23 mouse cellular contexts compared by ENCODE assay signal in the genomic region with DNA sequence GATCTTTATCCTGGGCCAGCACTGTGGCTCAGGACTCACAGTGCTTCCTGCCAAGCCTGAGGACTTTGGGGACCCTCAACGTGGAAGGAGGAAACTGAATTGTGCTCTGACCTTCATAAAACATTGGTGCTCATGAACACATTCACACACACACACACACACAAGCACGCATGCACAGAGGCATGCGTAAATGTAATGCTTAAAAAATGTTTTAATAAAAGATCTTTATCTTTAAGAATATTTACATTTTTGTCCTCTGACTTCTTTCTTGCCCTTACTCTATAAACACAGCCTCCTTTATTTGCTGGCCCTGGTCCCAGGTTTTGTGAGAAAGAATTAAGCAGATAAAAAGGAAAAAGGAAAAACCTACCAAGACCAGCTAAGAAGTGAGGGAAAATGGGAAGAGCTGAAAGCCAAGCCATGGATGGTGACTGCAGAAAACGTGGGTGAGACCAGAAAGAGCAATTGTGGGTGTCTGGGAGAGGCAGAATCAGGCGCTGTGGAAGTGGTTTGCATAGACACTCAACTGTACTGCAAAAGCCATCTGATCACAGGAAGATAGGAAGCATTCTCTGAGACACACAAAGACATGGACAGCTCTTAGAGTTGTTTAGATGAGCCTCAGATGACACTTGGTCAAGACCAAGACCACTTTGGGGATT. TPM values are rescaled to one million over a fixed set of nuclear protein-coding genes. Genes with fewer than 3 reads are reported as not detected.
DNase-seq lines count a peak whose midpoint lies in the region; ATAC-seq lines count a peak whose summit lies in the region.
"Had no signal": no experiment of that assay in that cellular context is flagged by ENCODE, and none has a peak within 500 bp of the region (broad histone marks: within the 10 kb centered on the region; RNA-seq: fewer than 3 reads in every experiment).

No protein-coding gene starts in this region.

- WGBS in kidney, embryonic 15.5 days, result 61% methylated on average over 5 of the region's 5 CpGs
- 11% methylated on average over 5 of the region's 5 CpGs for WGBS in lung, embryonic 16.5 days
- 45% methylated on average over 5 of the region's 5 CpGs for WGBS in intestine, embryonic 16.5 days
- 28% methylated on average over 5 of the region's 5 CpGs for WGBS in stomach, embryonic 15.5 days
- WGBS in hindbrain, embryonic 10.5 days, result 85% methylated on average over 5 of the region's 5 CpGs

- H3K9ac ChIP-seq in kidney, embryonic 15.5 days, result no peak overlapping the region
- H3K9ac ChIP-seq in lung, embryonic 16.5 days (ENCODE audit: low read length), result no peak overlapping the region
- H3K9ac ChIP-seq in intestine, embryonic 16.5 days (ENCODE audit: low read depth, low read length), result no peak overlapping the region
- no peak overlapping the region for H3K9ac ChIP-seq in stomach, embryonic 15.5 days
- H3K9ac ChIP-seq: embryonic facial prominence, embryonic 13.5 days; hindbrain, embryonic 15.5 days; limb, embryonic 12.5 days; liver, embryonic 15.5 days had no signal

- H3K27me3 ChIP-seq in kidney, embryonic 15.5 days, result no peaks in the 10 kb centered on the region
- H3K27me3 ChIP-seq in lung, embryonic 16.5 days (ENCODE audit: control insufficient read depth, insufficient read depth, low read depth, low read length), result no peaks in the 10 kb centered on the region
- H3K27me3 ChIP-seq in intestine, embryonic 16.5 days (replicated peaks; ENCODE audit: control insufficient read depth, insufficient read depth, low read length), result no peaks in the 10 kb centered on the region
- H3K27me3 ChIP-seq in stomach, embryonic 15.5 days (replicated peaks), result no peaks in the 10 kb centered on the region
- H3K27me3 ChIP-seq in hindbrain, embryonic 10.5 days (ENCODE audit: insufficient read depth, poor library complexity, severe bottlenecking), result no peaks in the 10 kb centered on the region
- H3K27me3 ChIP-seq: embryonic facial prominence, embryonic 13.5 days; hindbrain, embryonic 15.5 days; limb, embryonic 12.5 days; liver, embryonic 15.5 days; Patski had no signal

- H3K27ac ChIP-seq in kidney, embryonic 15.5 days, result peak overlapping the region; percentile 56
- peak overlapping the region; percentile 82 for H3K27ac ChIP-seq in lung, embryonic 16.5 days (ENCODE audit: low read length)
- H3K27ac ChIP-seq in intestine, embryonic 16.5 days (ENCODE audit: low read length), result peak overlapping the region; percentile 59
- H3K27ac ChIP-seq in stomach, embryonic 15.5 days, result peak overlapping the region; percentile 62
- no peak overlapping the region for H3K27ac ChIP-seq in hindbrain, embryonic 10.5 days
- H3K27ac ChIP-seq: embryonic facial prominence, embryonic 13.5 days; forebrain, embryonic 10.5 days; hindbrain, embryonic 15.5 days; limb, embryonic 12.5 days; liver, embryonic 15.5 days had no signal

- no peak for DNase-seq in kidney, adult 18-20 months
- DNase-seq in lung, postnatal 25 days (ENCODE audit: low spot score), result no peak
- no peak for DNase-seq in thymus, postnatal 10 days (ENCODE audit: low spot score in 2 of 2)
- no peak for DNase-seq in hindbrain, embryonic 10.5 days (ENCODE audit: low spot score)
- DNase-seq: adrenal gland, postnatal 14 days; cerebellum, adult 2 months; gastrocnemius, postnatal 14 days; heart, postnatal 14 days; kidney, postnatal 14 days; layer of hippocampus, adult 9-11 months; right cerebral cortex, postnatal 25 days; thymus, adult 18-20 months had no signal

- H3K9me3 ChIP-seq in kidney, embryonic 15.5 days (replicated peaks), result no peaks in the 10 kb centered on the region
- no peaks in the 10 kb centered on the region for H3K9me3 ChIP-seq in lung, embryonic 16.5 days (ENCODE audit: control insufficient read depth, low read length)
- no peaks in the 10 kb centered on the region for H3K9me3 ChIP-seq in intestine, embryonic 16.5 days (ENCODE audit: control insufficient read depth, low read length)
- H3K9me3 ChIP-seq in stomach, embryonic 15.5 days, result no peaks in the 10 kb centered on the region
- no peaks in the 10 kb centered on the region for H3K9me3 ChIP-seq in hindbrain, embryonic 10.5 days
- H3K9me3 ChIP-seq: embryonic facial prominence, embryonic 13.5 days; forebrain, embryonic 10.5 days; hindbrain, embryonic 15.5 days; limb, embryonic 12.5 days; liver, embryonic 15.5 days had no signal

- H3K4me3 ChIP-seq in kidney, embryonic 15.5 days (replicated peaks), result no peak overlapping the region
- no peak overlapping the region for H3K4me3 ChIP-seq in lung, embryonic 16.5 days (ENCODE audit: low read length)
- no peak overlapping the region for H3K4me3 ChIP-seq in intestine, embryonic 16.5 days (ENCODE audit: low read length)
- H3K4me3 ChIP-seq in stomach, embryonic 15.5 days (replicated peaks), result no peak overlapping the region
- no peak overlapping the region for H3K4me3 ChIP-seq in hindbrain, embryonic 10.5 days
- H3K4me3 ChIP-seq: embryonic facial prominence, embryonic 13.5 days; forebrain, embryonic 10.5 days; hindbrain, embryonic 15.5 days; limb, embryonic 12.5 days; liver, embryonic 15.5 days had no signal

- no peak for ATAC-seq in kidney, embryonic 15.5 days (replicated peaks; ENCODE audit: low FRiP score)
- peak; percentile 90 for ATAC-seq in lung, embryonic 16.5 days (ENCODE audit: low read depth)
- peak; percentile 42; the same call in 1 of the 2 replicates for ATAC-seq in intestine, embryonic 16.5 days
- peak; percentile 35; the same call in 1 of the 2 replicates for ATAC-seq in stomach, embryonic 15.5 days (ENCODE audit: insufficient read depth, low FRiP score, low read depth)
- ATAC-seq: activated CD4-positive, CD25-positive, alpha-beta regulatory T cell, adult 4 months; Patski had no signal

- peaks cover 21% of the 10 kb centered on the region; the same call in 1 of the 2 replicates for H3K4me1 ChIP-seq in kidney, embryonic 15.5 days
- peaks cover 16% of the 10 kb centered on the region for H3K4me1 ChIP-seq in lung, embryonic 16.5 days (replicated peaks; ENCODE audit: control insufficient read depth, insufficient read depth, low read length)
- H3K4me1 ChIP-seq in intestine, embryonic 16.5 days (ENCODE audit: control insufficient read depth, insufficient read depth, low read length), result peaks cover 4% of the 10 kb centered on the region; the same call in 1 of the 2 replicates
- H3K4me1 ChIP-seq in stomach, embryonic 15.5 days, result peaks cover 5% of the 10 kb centered on the region
- no peaks in the 10 kb centered on the region for H3K4me1 ChIP-seq in hindbrain, embryonic 10.5 days (replicated peaks)
- H3K4me1 ChIP-seq: forebrain, embryonic 10.5 days; hindbrain, embryonic 15.5 days; limb, embryonic 12.5 days; liver, embryonic 15.5 days had no signal

- no peak overlapping the region for H3K4me2 ChIP-seq in kidney, embryonic 15.5 days
- no peak overlapping the region for H3K4me2 ChIP-seq in lung, embryonic 16.5 days (ENCODE audit: low read depth, low read length)
- no peak overlapping the region for H3K4me2 ChIP-seq in intestine, embryonic 16.5 days (ENCODE audit: low read depth, low read length)
- no peak overlapping the region for H3K4me2 ChIP-seq in stomach, embryonic 15.5 days
- H3K4me2 ChIP-seq: embryonic facial prominence, embryonic 13.5 days; hindbrain, embryonic 15.5 days; limb, embryonic 12.5 days; liver, embryonic 15.5 days had no signal

- no peaks in the 10 kb centered on the region for H3K36me3 ChIP-seq in kidney, embryonic 15.5 days
- H3K36me3 ChIP-seq in lung, embryonic 16.5 days (ENCODE audit: control insufficient read depth, insufficient read depth, low read length), result no peaks in the 10 kb centered on the region
- no peaks in the 10 kb centered on the region for H3K36me3 ChIP-seq in intestine, embryonic 16.5 days (ENCODE audit: control insufficient read depth, insufficient read depth, low read length)
- H3K36me3 ChIP-seq in stomach, embryonic 15.5 days, result no peaks in the 10 kb centered on the region
- no peaks in the 10 kb centered on the region for H3K36me3 ChIP-seq in hindbrain, embryonic 10.5 days
- H3K36me3 ChIP-seq: embryonic facial prominence, embryonic 13.5 days; forebrain, embryonic 10.5 days; hindbrain, embryonic 15.5 days; limb, embryonic 12.5 days; liver, embryonic 15.5 days had no signal

RNA-seq across cellular contexts. Expression of a gene that starts 56.7 kb away (rescaled TPM):
- polyA plus RNA-seq in kidney, embryonic 15.5 days (2015; fragmentation: Nextera tagmentation; extraction: Ambion mirVana), result 62.3 and 63.8 TPM in 2 replicates
- 69.1 and 76.9 TPM in 2 replicates for polyA plus RNA-seq in lung, embryonic 16.5 days (2015; fragmentation: Nextera tagmentation; extraction: Ambion mirVana)
- polyA plus RNA-seq in intestine, embryonic 16.5 days (2015; fragmentation: Nextera tagmentation; extraction: Ambion mirVana), result 53.0 and 56.7 TPM in 2 replicates
- polyA plus RNA-seq in stomach, embryonic 15.5 days (2015; fragmentation: Nextera tagmentation; extraction: Ambion mirVana), result 87.7 and 89.8 TPM in 2 replicates
- 18.7 and 29.7 TPM in 2 replicates for polyA plus RNA-seq in hindbrain, embryonic 10.5 days (2016; fragmentation: Nextera tagmentation; extraction: Ambion mirVana)
